Mouse (Mus musculus) right cerebral cortex, postnatal 36 days (tissue): Measurements from ENCODE around the gene H2-D1.

ENCODE experiments used
- DNase-seq, 2 experiments: peaks; one replicate each; pipeline ENCODE4 v3.0.0; 2022; ENCODE audit warnings: low spot score in 2 of 2, mixed read lengths in 1 of 2

The H2-D1 gene

DNA sequence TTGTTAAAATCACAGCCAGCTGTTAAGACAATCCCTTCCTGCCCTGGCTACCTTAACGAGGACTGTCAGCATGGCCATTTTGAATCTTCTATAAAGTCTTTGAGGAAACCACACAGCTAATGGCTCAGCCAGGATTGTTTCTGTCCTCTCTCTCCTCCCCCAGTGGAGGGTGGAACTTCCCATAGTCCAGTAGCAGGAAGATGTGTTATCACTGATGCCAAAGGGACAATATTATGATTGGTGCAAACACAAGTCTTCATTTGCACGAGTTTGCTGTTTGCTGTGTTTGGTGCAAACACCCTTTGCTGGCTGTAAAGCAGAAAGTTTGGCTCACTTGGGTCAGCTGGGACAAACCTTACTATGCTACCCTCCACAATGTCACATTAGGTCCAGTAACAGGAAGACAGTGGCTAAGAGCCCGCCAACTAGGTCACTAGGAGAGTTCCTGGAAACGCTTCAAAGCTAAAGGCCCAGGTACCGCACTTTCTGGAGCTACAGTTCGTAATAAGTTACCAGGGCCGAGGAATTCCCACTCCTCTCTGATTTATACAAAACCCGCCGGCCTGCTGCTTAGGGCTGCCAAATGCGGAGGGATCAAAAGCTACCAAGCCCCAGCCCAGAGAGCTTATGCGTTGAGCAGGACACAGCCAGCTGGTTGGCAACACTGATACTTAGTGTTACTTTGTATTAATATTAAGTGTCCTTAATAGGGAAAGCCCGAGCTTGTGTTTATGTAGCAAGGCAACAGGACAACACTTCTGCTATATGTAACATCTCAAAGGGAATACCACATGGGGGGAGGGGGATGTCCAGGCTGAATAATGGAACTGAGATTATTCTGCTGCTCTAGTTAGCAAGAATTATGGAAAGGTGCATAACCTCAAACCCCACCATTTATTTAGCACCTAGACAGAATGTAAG lies 21.9 kb upstream of the H2-D1 start:
- DNase-seq = no peak

GRCm38 (mm10) chr17:35241305-35242014 lies 21.1 kb upstream of the H2-D1 start, which contains the start of gene Ddx39b:
Gene Ddx39b, plus strand, starts transcription at chr17:35241746.
- DNase-seq = peak; percentile 95

DNA sequence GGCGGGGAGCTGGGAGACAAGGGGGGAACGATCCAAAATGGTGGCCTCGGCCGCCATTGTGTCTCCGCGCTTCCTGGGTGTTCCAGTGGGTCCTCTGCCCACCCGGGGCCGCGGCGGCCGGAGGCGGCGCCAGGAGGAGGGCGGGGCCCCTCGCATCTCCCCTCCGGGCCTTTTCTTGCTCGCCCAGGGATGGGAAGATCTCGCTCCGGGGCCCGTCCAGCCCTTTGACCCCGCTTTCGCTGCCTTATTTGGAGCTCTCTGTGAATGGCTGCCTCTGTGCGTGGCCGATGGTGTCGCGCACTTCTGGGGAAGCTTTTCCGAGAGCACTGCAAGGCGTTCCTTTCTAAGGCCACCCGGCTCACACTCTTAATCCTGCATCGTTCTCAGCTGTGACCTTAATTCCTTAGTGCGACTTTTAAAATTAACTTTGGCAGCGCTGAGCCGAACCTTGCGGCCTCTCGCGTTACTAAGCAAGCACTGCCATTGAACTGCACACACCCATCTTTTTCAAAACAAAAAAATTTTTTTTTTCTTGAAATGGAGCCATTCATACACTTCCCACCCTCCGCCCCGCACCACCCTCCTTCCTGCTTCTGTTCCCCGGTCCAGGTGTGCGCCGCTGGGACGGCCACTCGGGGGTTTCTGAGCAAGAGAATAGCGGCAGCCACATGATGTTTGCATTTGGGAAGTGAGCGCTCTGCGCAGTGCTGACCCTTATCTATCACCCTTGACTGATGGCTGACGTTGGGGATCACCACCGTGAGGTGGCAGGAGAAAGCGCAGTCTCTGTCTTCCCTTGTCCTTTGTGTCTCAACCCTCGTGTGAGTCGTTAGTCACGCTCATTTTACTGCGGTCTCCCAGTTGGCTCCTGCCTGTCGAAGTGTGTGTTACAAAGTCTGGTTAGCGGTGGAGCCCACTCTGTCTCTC lies 20.3 kb upstream of the H2-D1 start:
- peak in 1 of 2 experiments; percentile 54 for DNase-seq

GRCm38 (mm10) chr17:35243086-35243485 lies 19.4 kb upstream of the H2-D1 start:
- peak in 1 of 2 experiments; percentile 54 for DNase-seq

- no peak for DNase-seq
Observed at GRCm38 (mm10) chr17:35244999-35245398, 17.5 kb upstream of the H2-D1 start.

- no peak for DNase-seq
Observed at GRCm38 (mm10) chr17:35245731-35246623, 16.6 kb upstream of the H2-D1 start.

GRCm38 (mm10) chr17:35247144-35247543 lies 15.4 kb upstream of the H2-D1 start:
- DNase-seq = no peak

DNA sequence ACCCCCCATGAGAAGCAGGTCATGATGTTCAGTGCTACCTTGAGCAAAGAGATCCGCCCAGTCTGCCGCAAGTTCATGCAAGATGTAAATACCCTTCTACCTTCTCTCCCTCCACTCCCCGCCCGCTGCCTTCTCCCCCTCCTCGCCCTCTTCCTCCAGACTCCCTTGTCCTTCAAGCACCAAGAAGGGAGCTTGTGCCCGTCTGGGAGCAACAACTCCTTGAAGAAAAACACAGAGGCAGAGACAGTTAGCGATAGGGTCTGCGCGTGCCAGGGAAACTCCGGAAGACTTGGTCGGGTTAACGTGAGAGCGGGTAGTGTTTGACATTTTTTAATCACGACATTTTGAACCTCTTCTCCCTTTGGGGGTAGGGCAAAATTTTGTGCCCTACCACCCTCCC lies 13.5 kb upstream of the H2-D1 start:
- no peak for DNase-seq

- DNase-seq = no peak
Observed at GRCm38 (mm10) chr17:35249451-35250197, 12.9 kb upstream of the H2-D1 start.

- DNase-seq = no peak
Observed at GRCm38 (mm10) chr17:35250348-35251120, 12.0 kb upstream of the H2-D1 start.

DNA sequence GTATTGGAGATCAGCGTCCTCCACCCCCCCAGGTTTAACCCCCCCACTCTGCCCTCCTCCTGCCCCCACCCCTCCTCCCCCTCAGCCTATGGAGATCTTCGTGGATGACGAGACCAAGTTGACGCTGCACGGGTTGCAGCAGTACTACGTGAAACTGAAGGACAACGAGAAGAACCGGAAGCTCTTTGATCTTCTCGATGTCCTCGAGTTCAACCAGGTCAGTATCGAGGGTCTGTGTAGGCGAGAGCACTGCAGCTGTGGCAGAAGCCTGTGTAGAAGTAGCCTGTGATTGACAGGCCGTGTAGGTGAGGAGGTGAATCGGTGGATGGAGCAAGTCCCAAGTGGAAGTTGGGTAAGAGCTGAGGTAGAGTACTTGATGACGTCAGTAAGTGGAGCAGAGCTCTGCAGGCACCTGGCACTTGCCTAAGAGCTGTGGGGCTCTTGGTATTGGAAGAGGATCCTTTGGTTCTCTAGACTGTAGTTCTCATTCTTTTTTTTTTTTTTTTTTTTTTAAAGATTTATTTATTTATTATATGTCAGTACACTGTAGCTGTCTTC lies 11.3 kb upstream of the H2-D1 start:
- DNase-seq = no peak

GRCm38 (mm10) chr17:35251981-35252380 lies 10.5 kb upstream of the H2-D1 start:
- no peak for DNase-seq

GRCm38 (mm10) chr17:35252619-35253292 lies 9.8 kb upstream of the H2-D1 start:
- DNase-seq = no peak

GRCm38 (mm10) chr17:35253293-35254093 lies 9.0 kb upstream of the H2-D1 start:
- DNase-seq = no peak

- no peak for DNase-seq
Observed at GRCm38 (mm10) chr17:35254241-35255098, 8.1 kb upstream of the H2-D1 start.

DNA sequence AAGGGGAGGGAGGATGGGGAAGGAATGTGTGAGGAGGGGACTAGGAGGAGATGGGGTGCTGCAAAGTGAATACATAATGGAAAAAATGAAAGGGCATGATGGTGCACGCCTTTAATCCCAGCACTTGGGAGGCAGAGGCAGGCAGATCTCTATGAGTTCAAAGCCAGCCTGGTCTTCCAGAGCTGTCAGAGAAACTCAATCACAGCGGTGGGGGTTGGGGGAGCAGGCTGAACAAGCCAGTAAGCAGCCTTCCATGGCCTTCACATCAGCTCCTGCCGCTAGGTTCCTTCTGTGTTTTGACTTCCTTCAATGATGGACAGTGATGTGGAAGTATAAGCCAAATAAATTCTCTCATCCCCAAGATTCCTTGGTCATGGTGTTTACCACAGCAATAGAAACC lies 7.2 kb upstream of the H2-D1 start:
- no peak for DNase-seq
